Comparison of ENCODE assay signal across 19 mouse cellular contexts in genomic region chr3:139729248-139729647, GRCm38 (mm10).
DNase-seq lines count a peak whose midpoint lies in the region; ATAC-seq lines count a peak whose summit lies in the region.
"Had no signal": no experiment of that assay in that cellular context is flagged by ENCODE, and none has a peak within 500 bp of the region (broad histone marks: within the 10 kb centered on the region; RNA-seq: fewer than 3 reads in every experiment).

No protein-coding gene starts in this region.

- 30% methylated on average over 5 of the region's 5 CpGs for WGBS in kidney, embryonic 15.5 days
- WGBS in neural tube, embryonic 11.5 days = 37% methylated on average over 5 of the region's 5 CpGs
- WGBS in neural tube, embryonic 15.5 days = 27% methylated on average over 5 of the region's 5 CpGs
- WGBS in neural tube, embryonic 13.5 days = 27% methylated on average over 5 of the region's 5 CpGs

- no peak for DNase-seq in kidney, adult 11 months
- no peak for DNase-seq in neural tube, embryonic 11.5 days (ENCODE audit: low spot score)
- DNase-seq in testis, postnatal 14 days (ENCODE audit: low spot score) = no peak
- DNase-seq: adrenal gland, adult 2 months; adrenal gland, postnatal 25 days; cerebellum, adult 2 months; cerebellum, postnatal 10 days; forebrain, postnatal 0 days; gastrocnemius, postnatal 14 days; heart, adult 2 months; heart, postnatal 14 days had no signal

- no peak overlapping the region for H3K4me3 ChIP-seq in kidney, embryonic 15.5 days (replicated peaks)
- no peak overlapping the region for H3K4me3 ChIP-seq in neural tube, embryonic 11.5 days (ENCODE audit: low read depth, low read length)
- H3K4me3 ChIP-seq in neural tube, embryonic 15.5 days (replicated peaks) = no peak overlapping the region
- H3K4me3 ChIP-seq in neural tube, embryonic 13.5 days = no peak overlapping the region
- H3K4me3 ChIP-seq: embryonic facial prominence, embryonic 10.5 days; forebrain, embryonic 13.5 days; heart, adult 2 months; heart, embryonic 15.5 days; hindbrain, embryonic 13.5 days had no signal

- H3K9ac ChIP-seq in kidney, embryonic 15.5 days = no peak overlapping the region
- no peak overlapping the region for H3K9ac ChIP-seq in neural tube, embryonic 11.5 days (ENCODE audit: low read length)
- H3K9ac ChIP-seq in neural tube, embryonic 15.5 days (replicated peaks) = no peak overlapping the region
- no peak overlapping the region for H3K9ac ChIP-seq in neural tube, embryonic 13.5 days
- H3K9ac ChIP-seq: forebrain, embryonic 13.5 days; forebrain, postnatal 0 days; heart, embryonic 15.5 days; hindbrain, embryonic 13.5 days had no signal

- H3K4me1 ChIP-seq in kidney, embryonic 15.5 days = no peaks in the 10 kb centered on the region
- no peaks in the 10 kb centered on the region for H3K4me1 ChIP-seq in neural tube, embryonic 11.5 days (ENCODE audit: control insufficient read depth, insufficient read depth, low read length)
- no peaks in the 10 kb centered on the region for H3K4me1 ChIP-seq in neural tube, embryonic 15.5 days
- 0 out of 2 replicates have a peak, but pooled peaks cover 5% of the 10 kb centered on the region for H3K4me1 ChIP-seq in neural tube, embryonic 13.5 days (replicated peaks)
- H3K4me1 ChIP-seq: embryonic facial prominence, embryonic 10.5 days; forebrain, embryonic 13.5 days; heart, embryonic 15.5 days; hindbrain, embryonic 13.5 days had no signal

- no peak overlapping the region for H3K4me2 ChIP-seq in kidney, embryonic 15.5 days
- no peak overlapping the region for H3K4me2 ChIP-seq in neural tube, embryonic 11.5 days (ENCODE audit: low read depth)
- H3K4me2 ChIP-seq in neural tube, embryonic 15.5 days = no peak overlapping the region
- no peak overlapping the region for H3K4me2 ChIP-seq in neural tube, embryonic 13.5 days
- H3K4me2 ChIP-seq: forebrain, embryonic 13.5 days; heart, embryonic 11.5 days; heart, embryonic 15.5 days; hindbrain, embryonic 13.5 days had no signal

- no peak overlapping the region for H3K27ac ChIP-seq in kidney, embryonic 15.5 days
- H3K27ac ChIP-seq in neural tube, embryonic 11.5 days (ENCODE audit: low read depth, low read length) = no peak overlapping the region
- H3K27ac ChIP-seq in neural tube, embryonic 15.5 days (replicated peaks) = no peak overlapping the region
- H3K27ac ChIP-seq in neural tube, embryonic 13.5 days (replicated peaks) = no peak overlapping the region
- H3K27ac ChIP-seq: embryonic facial prominence, embryonic 10.5 days; forebrain, embryonic 13.5 days; heart, adult 2 months; heart, embryonic 15.5 days; hindbrain, embryonic 13.5 days had no signal

- H3K27me3 ChIP-seq in kidney, embryonic 15.5 days = no peaks in the 10 kb centered on the region
- no peaks in the 10 kb centered on the region for H3K27me3 ChIP-seq in neural tube, embryonic 11.5 days (ENCODE audit: control insufficient read depth, insufficient read depth, low read length)
- no peaks in the 10 kb centered on the region for H3K27me3 ChIP-seq in neural tube, embryonic 15.5 days (replicated peaks)
- H3K27me3 ChIP-seq in neural tube, embryonic 13.5 days = no peaks in the 10 kb centered on the region
- H3K27me3 ChIP-seq: forebrain, embryonic 13.5 days; heart, embryonic 15.5 days; hindbrain, embryonic 13.5 days had no signal

- no peaks in the 10 kb centered on the region for H3K9me3 ChIP-seq in kidney, embryonic 15.5 days (replicated peaks)
- H3K9me3 ChIP-seq in neural tube, embryonic 11.5 days (ENCODE audit: control insufficient read depth, low read length) = no peaks in the 10 kb centered on the region
- H3K9me3 ChIP-seq in neural tube, embryonic 15.5 days (replicated peaks) = no peaks in the 10 kb centered on the region
- H3K9me3 ChIP-seq in neural tube, embryonic 13.5 days = no peaks in the 10 kb centered on the region
- H3K9me3 ChIP-seq: embryonic facial prominence, embryonic 10.5 days; forebrain, embryonic 13.5 days; heart, embryonic 15.5 days; hindbrain, embryonic 13.5 days had no signal

- peak; percentile 86 for ATAC-seq in kidney, embryonic 15.5 days (replicated peaks; ENCODE audit: low FRiP score)
- peak; percentile 63; the same call in 1 of the 2 replicates for ATAC-seq in neural tube, embryonic 11.5 days (ENCODE audit: insufficient read depth, low FRiP score, low TSS enrichment)
- ATAC-seq in neural tube, embryonic 15.5 days (ENCODE audit: low FRiP score) = no peak
- ATAC-seq in neural tube, embryonic 13.5 days (ENCODE audit: low read depth) = peak; percentile 82
- ATAC-seq: forebrain, embryonic 13.5 days; forebrain, postnatal 0 days had no signal

- H3K36me3 ChIP-seq in kidney, embryonic 15.5 days = no peaks in the 10 kb centered on the region
- H3K36me3 ChIP-seq in neural tube, embryonic 11.5 days (ENCODE audit: control insufficient read depth, insufficient read depth, low read length) = no peaks in the 10 kb centered on the region
- H3K36me3 ChIP-seq in neural tube, embryonic 15.5 days = no peaks in the 10 kb centered on the region
- no peaks in the 10 kb centered on the region for H3K36me3 ChIP-seq in neural tube, embryonic 13.5 days
- H3K36me3 ChIP-seq: embryonic facial prominence, embryonic 10.5 days; heart, embryonic 15.5 days; hindbrain, embryonic 13.5 days had no signal
